Mouse (Mus musculus) limb, embryonic 13.5 days (tissue): Measurements from ENCODE around the gene Mtcl1. TPM values are rescaled to one million over a fixed set of nuclear protein-coding genes. Genes with fewer than 3 reads are reported as not detected.

ENCODE experiments used
- ATAC-seq: fragments of 200-750 bp; cut with Nextera tagmentation; 2 replicates; pipeline ENCODE4 v1.8.0; 2017; ENCODE audit warnings: low read depth, moderate number of reproducible peaks, moderate TSS enrichment; ENCODE audit not compliant: low FRiP score
- H3K27ac ChIP-seq: fragments of 300-500 bp; sonication (generic); 2 replicates; pipeline ENCODE4 v1.5.1; 2015; ENCODE audit warnings: inconsistent platforms, mild to moderate bottlenecking, moderate library complexity
- H3K27me3 ChIP-seq: fragments of 300-500 bp; sonication (generic); 2 replicates; pipeline ENCODE4 v1.6.1; 2015; ENCODE audit warnings: mild to moderate bottlenecking, inconsistent platforms
- H3K36me3 ChIP-seq: fragments of 300-500 bp; sonication (generic); 2 replicates; pipeline ENCODE4 v1.6.1; 2015; ENCODE audit warnings: inconsistent platforms, mild to moderate bottlenecking, moderate library complexity
- H3K4me1 ChIP-seq: fragments of 300-500 bp; sonication (generic); 2 replicates; pipeline ENCODE4 v1.6.1; 2015; ENCODE audit warnings: inconsistent platforms
- H3K4me2 ChIP-seq: fragments of 300-500 bp; sonication (generic); replicated peaks from 2 replicates; pipeline ENCODE4 v1.6.1; 2015; ENCODE audit warnings: inconsistent platforms, mild to moderate bottlenecking, moderate library complexity
- H3K4me3 ChIP-seq: fragments of 300-500 bp; sonication (generic); 2 replicates; pipeline ENCODE4 v1.5.1; 2015; ENCODE audit warnings: moderate library complexity, mild to moderate bottlenecking, inconsistent platforms
- H3K9ac ChIP-seq: fragments of 300-500 bp; sonication (generic); 2 replicates; pipeline ENCODE4 v1.6.1; 2015; ENCODE audit warnings: mild to moderate bottlenecking, inconsistent platforms
- H3K9me3 ChIP-seq: fragments of 300-500 bp; sonication (generic); 2 replicates; pipeline ENCODE4 v1.6.1; 2016; ENCODE audit warnings: inconsistent platforms
- WGBS: fragments of 180-500 bp; shearing (Covaris S2); methylation state at CpG from one replicate; pipeline ENCODE4 v1.1.7; 2015; 5-methylcytosine and 5-hydroxymethylcytosine counted together
- polyA plus RNA-seq: library from polyadenylated mRNA; unstranded; fragments of >200 nt; fragmentation: Nextera tagmentation; extraction: Ambion mirVana; gene quantifications from 2 replicates; pipeline ENCODE4 v1.2.1, GENCODE M21; 2015

Mtcl1 gene
- polyA plus RNA-seq, 1 experiment from 2014 or later = 4.5 TPM

DNA sequence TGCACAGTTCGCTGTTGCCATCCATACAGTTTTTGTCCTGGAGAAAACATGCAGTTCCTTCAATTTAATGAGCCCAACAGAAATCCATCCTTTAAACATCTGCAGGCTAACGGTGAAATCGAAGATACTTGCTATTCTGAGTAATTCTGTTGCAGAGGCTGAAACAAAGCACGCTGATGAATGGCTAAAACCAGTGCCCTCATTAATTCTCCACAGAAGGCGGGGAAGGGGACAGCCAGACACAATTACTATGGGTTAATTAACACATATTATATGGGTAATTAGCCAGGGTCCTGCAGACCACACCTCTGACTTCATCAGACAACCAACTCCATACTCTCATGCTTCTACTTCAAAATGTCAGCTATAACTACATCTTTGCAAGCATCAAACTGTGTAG is 32.2 kb downstream of the Mtcl1 start:
- Histone ChIP-seq H3K4me3 (peak overlapping the region; percentile 30), H3K27me3 (no peaks in the 10 kb centered on the region; the same call in 1 of the 2 replicates), H3K9me3 (no peaks in the 10 kb centered on the region), H3K4me2 (peak overlapping the region; percentile 61), H3K4me1 (peaks cover 32% of the 10 kb centered on the region), H3K36me3 (no peaks in the 10 kb centered on the region), H3K9ac (peak overlapping the region; percentile 32; the same call in 1 of the 2 replicates), H3K27ac (0 out of 2 replicates have a peak overlapping the region, but pooled peaks have one; percentile 29)
- WGBS = 10% methylated on average over 5 of the region's 5 CpGs
- no peak for ATAC-seq

DNA sequence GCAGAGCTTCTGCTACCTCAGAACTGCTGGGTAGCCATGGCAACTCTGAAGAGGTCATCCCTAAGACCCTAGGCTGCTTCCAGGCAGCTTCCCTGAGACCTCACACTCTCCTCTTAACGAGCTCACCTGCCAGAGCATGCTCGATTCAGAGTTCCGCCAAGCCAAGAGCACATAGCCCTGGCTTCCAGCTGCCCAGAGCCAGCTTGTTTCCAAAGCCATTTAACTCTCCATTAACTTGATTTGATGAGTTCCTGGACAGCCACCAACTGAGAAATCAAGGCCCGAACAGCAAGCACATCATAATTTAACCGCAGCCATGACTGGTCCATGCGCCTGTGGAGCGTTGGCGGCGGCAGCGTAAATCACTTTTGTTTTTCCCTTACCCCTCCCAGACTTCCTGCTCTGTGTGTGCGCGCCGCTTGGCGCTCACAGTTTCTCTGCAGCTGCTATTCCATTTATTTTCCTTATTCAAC is 32.7 kb downstream of the Mtcl1 start:
- peak overlapping the region; percentile 61 for H3K4me2 ChIP-seq
- peaks cover 36% of the 10 kb centered on the region for H3K4me1 ChIP-seq
- H3K9ac ChIP-seq = peak overlapping the region; percentile 32; the same call in 1 of the 2 replicates
- peak overlapping the region; percentile 29; the same call in 1 of the 2 replicates for H3K27ac ChIP-seq
- ATAC-seq = peak; percentile 76
- H3K36me3 ChIP-seq = no peaks in the 10 kb centered on the region
- WGBS = 2% methylated on average over 14 of the region's 14 CpGs
- no peaks in the 10 kb centered on the region for H3K9me3 ChIP-seq
- H3K27me3 ChIP-seq = no peaks in the 10 kb centered on the region; the same call in 1 of the 2 replicates
- H3K4me3 ChIP-seq = peak overlapping the region; percentile 30

DNA sequence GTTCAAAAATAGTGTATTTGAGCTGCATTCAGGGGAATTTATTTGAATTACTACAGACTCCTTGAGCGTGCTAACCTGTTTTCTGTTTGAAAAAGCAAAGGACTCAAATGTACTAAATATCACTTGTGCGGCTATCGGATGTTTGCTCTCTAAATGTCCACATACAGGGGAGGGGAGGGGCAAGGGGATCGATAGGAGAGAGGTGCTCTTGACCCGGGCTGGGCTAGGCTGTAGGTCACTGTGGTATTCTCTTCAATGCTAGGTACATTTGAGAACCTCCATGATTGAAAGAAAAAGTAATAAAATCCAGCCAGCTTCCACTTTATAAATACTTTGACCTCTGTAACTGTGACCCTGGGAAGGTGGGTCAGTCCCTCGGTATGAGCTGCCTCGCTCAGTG is 33.1 kb downstream of the Mtcl1 start:
- Histone ChIP-seq H3K27me3 (no peaks in the 10 kb centered on the region; the same call in 1 of the 2 replicates), H3K4me1 (peaks cover 36% of the 10 kb centered on the region), H3K9ac (0 out of 2 replicates have a peak overlapping the region, but pooled peaks have one; percentile 32), H3K27ac (peak overlapping the region; percentile 29; the same call in 1 of the 2 replicates), H3K9me3 (no peaks in the 10 kb centered on the region), H3K36me3 (no peaks in the 10 kb centered on the region), H3K4me2 (peak overlapping the region; percentile 61), H3K4me3 (peak overlapping the region; percentile 30)
- WGBS = 28% methylated on average over 7 of the region's 7 CpGs
- no peak for ATAC-seq

DNA sequence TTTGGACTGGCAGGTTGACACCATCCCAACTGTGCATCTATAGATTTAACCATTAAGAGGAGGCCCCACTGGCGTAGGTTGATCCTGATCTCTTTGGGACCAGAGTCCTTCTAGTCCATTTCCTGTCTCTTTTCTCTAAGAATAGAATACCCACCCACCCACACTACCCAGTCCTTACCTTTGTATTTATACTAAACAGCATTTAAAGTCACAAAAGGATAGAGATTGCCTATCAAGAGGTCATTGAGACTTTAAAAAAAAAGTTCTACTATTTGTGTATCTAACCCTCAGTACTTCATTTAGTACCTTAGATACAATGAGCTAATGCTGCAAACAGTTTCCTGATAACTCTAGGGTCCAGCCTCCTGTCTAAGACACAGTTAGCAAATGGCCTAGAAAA is 35.2 kb downstream of the Mtcl1 start:
- Histone ChIP-seq H3K27ac (no peak overlapping the region), H3K27me3 (no peaks in the 10 kb centered on the region; the same call in 1 of the 2 replicates), H3K4me2 (no peak overlapping the region), H3K4me3 (no peak overlapping the region), H3K36me3 (peaks cover 10% of the 10 kb centered on the region; the same call in 1 of the 2 replicates), H3K9ac (no peak overlapping the region), H3K4me1 (peaks cover 35% of the 10 kb centered on the region), H3K9me3 (no peaks in the 10 kb centered on the region)
- ATAC-seq = no peak
- WGBS = 94% methylated on average over 1 of the region's 1 CpGs

DNA sequence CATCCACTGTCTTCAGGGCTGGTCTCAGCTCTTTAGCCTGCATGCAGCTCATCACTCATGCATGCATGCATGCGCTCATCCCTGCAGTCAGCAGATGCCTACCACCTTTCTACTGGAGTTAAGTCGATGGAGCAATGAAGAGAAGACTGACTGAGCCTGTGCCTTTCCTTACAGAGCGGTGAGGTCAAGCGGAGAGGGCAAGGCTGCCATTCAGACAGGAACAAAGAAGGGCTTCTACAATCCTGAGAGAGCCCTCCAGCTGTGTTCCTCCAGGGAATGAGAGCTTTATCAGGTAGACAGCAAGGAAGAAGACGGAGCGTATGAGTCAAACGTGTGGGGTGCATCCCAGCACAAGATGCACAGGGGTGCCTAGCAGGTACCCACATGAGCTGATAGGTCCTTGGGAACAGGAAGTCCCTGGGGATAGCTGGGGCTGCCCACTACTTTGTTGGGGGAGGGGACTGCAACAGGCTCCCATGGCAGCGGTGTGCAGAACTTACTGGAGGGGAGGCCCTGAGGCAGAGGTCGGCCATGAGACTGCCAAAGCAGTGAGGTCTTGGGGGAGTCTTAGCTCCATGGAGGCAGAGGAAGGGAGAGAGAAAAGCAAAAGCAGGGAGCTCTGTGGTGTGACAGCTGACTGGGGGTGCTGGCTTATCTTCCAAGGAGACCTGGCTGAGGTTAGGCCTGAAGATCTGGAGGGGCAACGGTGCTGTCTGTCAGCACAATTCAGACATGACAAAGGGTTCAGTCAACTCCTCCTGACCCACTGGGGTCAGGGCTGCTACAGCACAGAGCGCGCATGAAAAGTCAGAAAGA is 37.2 kb downstream of the Mtcl1 start:
- Histone ChIP-seq H3K4me1 (peaks cover 19% of the 10 kb centered on the region), H3K36me3 (peaks cover 10% of the 10 kb centered on the region; the same call in 1 of the 2 replicates), H3K27ac (no peak overlapping the region), H3K27me3 (no peaks in the 10 kb centered on the region), H3K4me3 (no peak overlapping the region), H3K9ac (no peak overlapping the region), H3K9me3 (no peaks in the 10 kb centered on the region), H3K4me2 (no peak overlapping the region)
- 70% methylated on average over 12 of the region's 12 CpGs for WGBS
- no peak for ATAC-seq

DNA sequence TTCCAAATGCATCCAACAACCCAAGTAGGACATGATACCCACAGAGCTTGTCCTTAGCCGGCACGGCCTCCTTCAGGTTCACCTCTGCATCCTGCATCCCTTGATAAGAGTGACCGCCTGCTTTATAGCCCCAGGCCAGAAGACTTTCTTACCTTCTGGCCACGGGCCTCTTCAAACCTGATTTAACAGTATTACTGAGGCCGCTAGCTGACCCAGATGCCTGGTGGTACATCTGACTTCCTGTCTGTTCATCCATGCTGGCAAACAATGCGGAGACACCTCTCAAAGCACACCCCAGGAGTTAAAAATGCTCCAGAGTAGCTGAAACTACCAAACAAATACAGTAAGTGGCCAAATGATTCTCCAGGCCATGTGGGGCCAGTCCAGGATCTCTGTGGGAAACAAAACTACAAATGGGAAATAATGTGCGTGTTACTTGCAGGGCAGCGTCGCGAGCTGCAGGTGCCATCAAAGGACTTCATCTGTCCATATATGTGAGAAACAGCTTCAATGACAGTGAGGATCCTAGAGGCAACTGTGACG is 38.6 kb downstream of the Mtcl1 start:
- Histone ChIP-seq H3K27ac (no peak overlapping the region), H3K4me3 (no peak overlapping the region), H3K9ac (0 out of 2 replicates have a peak overlapping the region, but pooled peaks have one; percentile 19), H3K4me2 (no peak overlapping the region), H3K27me3 (peaks cover 3% of the 10 kb centered on the region; the same call in 1 of the 2 replicates), H3K9me3 (no peaks in the 10 kb centered on the region), H3K36me3 (peaks cover 10% of the 10 kb centered on the region; the same call in 1 of the 2 replicates), H3K4me1 (peaks cover 9% of the 10 kb centered on the region; the same call in 1 of the 2 replicates)
- 87% methylated on average over 11 of the region's 11 CpGs for WGBS
- ATAC-seq = no peak

DNA sequence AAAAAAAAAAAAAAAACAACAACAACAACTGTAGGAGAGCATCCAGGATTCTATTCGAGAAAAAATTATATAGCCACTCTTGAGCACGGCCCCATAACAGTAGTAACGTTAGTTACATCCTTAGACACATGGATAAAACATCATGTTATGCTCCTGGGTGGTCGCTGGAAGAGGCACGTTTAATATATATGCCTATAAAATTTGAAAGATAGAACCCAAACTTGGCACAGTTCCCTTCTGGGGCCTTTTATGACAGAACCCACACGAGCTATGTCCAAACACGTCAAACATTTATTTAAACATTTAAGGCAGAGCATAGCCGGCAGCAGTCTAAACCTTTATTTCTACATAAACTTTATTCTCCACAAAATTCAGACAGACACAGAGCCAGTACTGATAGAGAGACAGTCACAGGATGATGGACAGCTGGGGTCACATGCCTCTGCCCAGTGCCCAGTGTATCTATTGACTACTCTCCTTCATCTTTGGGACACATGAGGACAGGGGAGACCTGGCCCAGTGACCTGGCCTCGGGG is 40.4 kb downstream of the Mtcl1 start:
- Histone ChIP-seq H3K9me3 (no peaks in the 10 kb centered on the region), H3K27ac (no peak overlapping the region), H3K36me3 (peaks cover 10% of the 10 kb centered on the region; the same call in 1 of the 2 replicates), H3K9ac (no peak overlapping the region), H3K4me2 (no peak overlapping the region), H3K4me3 (no peak overlapping the region), H3K27me3 (peaks cover 3% of the 10 kb centered on the region; the same call in 1 of the 2 replicates), H3K4me1 (peaks cover 23% of the 10 kb centered on the region)
- no peak for ATAC-seq
- WGBS = 61% methylated on average over 9 of the region's 9 CpGs

DNA sequence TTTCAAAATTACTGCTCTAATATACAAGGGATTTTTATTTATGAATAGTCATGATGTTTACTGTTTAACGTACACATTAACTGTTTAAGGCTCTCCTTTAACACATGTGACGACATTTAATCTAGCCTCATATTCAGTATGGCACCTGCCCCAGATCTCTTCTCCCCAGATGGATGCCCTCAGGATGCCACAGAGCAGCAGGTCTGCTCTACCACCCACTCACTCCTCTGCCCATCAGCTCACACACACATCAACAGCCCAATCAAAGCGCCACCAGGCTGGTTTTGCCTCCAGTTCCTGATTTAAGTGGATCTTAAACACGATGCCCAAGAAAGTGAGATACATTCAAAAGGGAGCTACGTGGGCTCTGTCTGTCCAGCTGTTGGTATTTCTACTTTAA is 41.1 kb downstream of the Mtcl1 start:
- Histone ChIP-seq H3K4me1 (peaks cover 23% of the 10 kb centered on the region), H3K36me3 (peaks cover 10% of the 10 kb centered on the region; the same call in 1 of the 2 replicates), H3K4me3 (no peak overlapping the region), H3K4me2 (no peak overlapping the region), H3K9me3 (no peaks in the 10 kb centered on the region), H3K9ac (no peak overlapping the region), H3K27ac (no peak overlapping the region), H3K27me3 (peaks cover 3% of the 10 kb centered on the region; the same call in 1 of the 2 replicates)
- WGBS = 86% methylated on average over 5 of the region's 5 CpGs
- no peak for ATAC-seq

DNA sequence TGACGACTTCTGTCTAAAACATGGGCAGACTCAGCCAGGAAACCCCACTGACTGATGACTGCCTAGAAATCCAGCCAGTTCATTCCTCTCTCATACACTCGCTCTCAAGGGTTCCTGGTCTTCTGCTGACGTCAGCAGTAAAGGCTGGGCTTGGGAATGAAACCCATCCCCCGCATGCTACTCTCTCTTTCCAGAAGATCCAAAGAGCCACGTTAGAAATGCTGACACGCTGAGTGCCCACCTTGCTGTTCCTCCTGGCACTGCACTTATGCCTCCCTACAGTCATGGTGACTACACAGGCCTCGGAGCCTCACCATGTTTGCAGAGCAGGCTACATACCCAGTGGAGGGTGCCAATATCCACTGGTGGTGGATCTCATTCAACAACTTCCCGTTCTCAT is 41.7 kb downstream of the Mtcl1 start:
- H3K27ac ChIP-seq = no peak overlapping the region
- WGBS = 66% methylated on average over 8 of the region's 8 CpGs
- no peak overlapping the region for H3K4me3 ChIP-seq
- H3K9ac ChIP-seq = no peak overlapping the region
- H3K4me1 ChIP-seq = peaks cover 22% of the 10 kb centered on the region
- ATAC-seq = no peak
- H3K4me2 ChIP-seq = no peak overlapping the region
- H3K9me3 ChIP-seq = no peaks in the 10 kb centered on the region
- H3K27me3 ChIP-seq = peaks cover 3% of the 10 kb centered on the region; the same call in 1 of the 2 replicates
- H3K36me3 ChIP-seq = peaks cover 10% of the 10 kb centered on the region; the same call in 1 of the 2 replicates

DNA sequence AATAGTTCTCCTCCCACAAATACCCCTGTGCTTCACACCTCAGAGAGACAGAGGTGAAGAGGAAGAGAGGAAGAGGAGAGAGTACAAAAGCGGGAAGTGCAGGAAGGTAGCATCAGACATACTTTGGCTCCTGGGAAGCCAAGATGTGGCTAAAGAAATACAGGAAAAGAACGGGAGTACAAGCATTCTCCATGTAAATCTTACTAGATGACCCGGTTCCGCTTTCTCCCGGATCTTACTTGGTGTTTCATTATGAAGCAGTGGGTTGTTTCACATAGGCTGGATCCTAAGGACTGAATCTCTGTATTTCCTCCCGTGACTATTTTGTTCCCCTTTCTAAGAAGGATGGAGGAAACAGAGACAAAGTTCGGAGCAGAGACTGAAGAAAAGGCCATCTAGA is 43.9 kb downstream of the Mtcl1 start:
- peaks cover 6% of the 10 kb centered on the region; the same call in 1 of the 2 replicates for H3K36me3 ChIP-seq
- peaks cover 22% of the 10 kb centered on the region for H3K4me1 ChIP-seq
- no peak for ATAC-seq
- 39% methylated on average over 7 of the region's 7 CpGs for WGBS
- H3K27me3 ChIP-seq = peaks cover 3% of the 10 kb centered on the region; the same call in 1 of the 2 replicates
- 0 out of 2 replicates have a peak overlapping the region, but pooled peaks have one; percentile 43 for H3K9ac ChIP-seq
- H3K27ac ChIP-seq = no peak overlapping the region
- H3K4me2 ChIP-seq = peak overlapping the region; percentile 25
- H3K4me3 ChIP-seq = no peak overlapping the region
- H3K9me3 ChIP-seq = no peaks in the 10 kb centered on the region

DNA sequence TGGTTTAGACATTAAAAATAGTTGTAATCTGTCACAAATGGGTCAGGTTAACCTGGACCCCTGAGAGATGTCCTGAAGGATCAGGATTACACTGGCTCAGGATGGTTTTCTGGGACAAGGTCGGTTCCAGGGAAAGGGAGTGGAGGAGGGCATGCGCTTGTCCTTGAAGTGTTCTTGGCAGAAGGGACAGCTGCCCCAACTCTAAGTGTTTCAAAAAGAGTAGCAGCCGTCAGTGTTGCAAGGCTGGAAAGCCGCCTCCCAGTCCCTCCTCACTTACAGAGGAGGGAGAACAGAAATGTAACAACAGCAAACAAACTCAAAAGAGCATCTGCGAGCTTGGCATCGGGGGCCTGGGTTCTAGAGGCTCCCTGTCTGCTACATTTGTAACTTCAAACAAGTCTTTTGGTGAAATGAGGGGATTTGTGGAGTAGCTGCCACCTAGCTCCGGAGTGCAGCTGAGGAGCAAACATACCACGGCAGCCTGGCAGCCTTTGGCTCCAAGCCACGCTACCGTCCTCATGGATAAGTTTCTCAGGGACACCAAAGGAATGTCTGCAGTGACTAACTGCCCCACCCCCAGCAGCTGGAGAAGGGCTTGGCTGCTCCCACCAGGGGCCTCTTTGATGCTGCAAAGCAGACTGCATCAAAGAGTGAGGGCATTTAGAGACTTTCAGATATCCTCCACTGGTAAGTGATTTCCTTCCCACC is 44.5 kb downstream of the Mtcl1 start:
- no peak overlapping the region for H3K27ac ChIP-seq
- 20% methylated on average over 10 of the region's 10 CpGs for WGBS
- ATAC-seq = 0 out of 2 replicates have a peak, but pooled peaks have one; percentile 45
- H3K4me1 ChIP-seq = peaks cover 22% of the 10 kb centered on the region
- H3K9ac ChIP-seq = 0 out of 2 replicates have a peak overlapping the region, but pooled peaks have one; percentile 43
- H3K27me3 ChIP-seq = peaks cover 3% of the 10 kb centered on the region; the same call in 1 of the 2 replicates
- no peak overlapping the region for H3K4me3 ChIP-seq
- no peaks in the 10 kb centered on the region for H3K9me3 ChIP-seq
- peak overlapping the region; percentile 25 for H3K4me2 ChIP-seq
- peaks cover 3% of the 10 kb centered on the region; the same call in 1 of the 2 replicates for H3K36me3 ChIP-seq
